Comparison of ENCODE assay signal across 9 mouse cellular contexts in the genomic region with DNA sequence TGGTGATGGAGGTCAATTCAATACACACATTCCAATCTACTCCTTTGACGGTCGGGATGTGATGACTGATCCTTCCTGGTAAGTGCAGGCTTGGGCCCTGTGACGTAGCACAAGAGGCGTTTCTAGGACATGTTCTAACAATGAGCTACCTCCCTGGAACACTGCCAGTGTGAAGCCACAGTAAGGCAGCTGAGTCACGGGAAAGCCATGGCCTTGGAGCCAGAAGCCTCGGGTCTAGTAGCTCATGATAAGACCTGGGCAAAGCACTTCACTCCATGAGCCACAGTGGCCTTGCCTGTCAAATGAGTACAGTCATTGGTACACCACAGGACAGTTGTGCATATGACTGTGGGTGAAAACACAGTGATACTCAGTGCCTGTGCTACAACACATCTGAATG. TPM values are rescaled to one million over a fixed set of nuclear protein-coding genes. Genes with fewer than 3 reads are reported as not detected.
DNase-seq lines count a peak whose midpoint lies in the region; ATAC-seq and TF ChIP-seq lines count a peak whose summit lies in the region.
"Had no signal": no experiment of that assay in that cellular context is flagged by ENCODE, and none has a peak within 500 bp of the region (broad histone marks: within the 10 kb centered on the region; RNA-seq: fewer than 3 reads in every experiment).

No protein-coding gene starts in this region.

- H3K79me2 ChIP-seq in MEL (ENCODE audit: control insufficient read depth, insufficient read depth, low read length, poor library complexity), result no peaks in the 10 kb centered on the region
- H3K79me2 ChIP-seq in myocyte (ENCODE audit: control insufficient read depth, insufficient read depth), result no peaks in the 10 kb centered on the region

- H3K4me2 ChIP-seq in heart, embryonic 15.5 days, result no peak overlapping the region
- H3K4me2 ChIP-seq in myocyte (ENCODE audit: low read depth), result peak overlapping the region; percentile 48

- H3K27me3 ChIP-seq in MEL (ENCODE audit: control insufficient read depth in 1 of 2, insufficient read depth in 2 of 2, low read length in 2 of 2) (no peaks in the 10 kb centered on the region), myocyte (ENCODE audit: control insufficient read depth, insufficient read depth, insufficient read length) (no peaks in the 10 kb centered on the region)
- H3K27me3 ChIP-seq in heart, embryonic 15.5 days, result no peaks in the 10 kb centered on the region
- H3K27me3 ChIP-seq in cerebellum, adult 2 months (ENCODE audit: control insufficient read depth, insufficient read depth, low read length), result no peaks in the 10 kb centered on the region; the same call in 1 of the 2 replicates

- WGBS in heart, embryonic 15.5 days, result 13% methylated on average over 6 of the region's 6 CpGs
- WGBS in cerebellum, adult 2 months, result 79% methylated on average over 6 of the region's 6 CpGs

- H3K36me3 ChIP-seq in MEL (ENCODE audit: control insufficient read depth in 1 of 2, insufficient read depth in 2 of 2, low read length in 2 of 2) (peaks cover 0 to 29% of the 10 kb centered on the region in 2 experiments; a peak in 2 of 4 replicates), myocyte (ENCODE audit: control insufficient read depth, insufficient read depth) (no peaks in the 10 kb centered on the region)
- no peaks in the 10 kb centered on the region for H3K36me3 ChIP-seq in heart, embryonic 15.5 days

- H3K9ac ChIP-seq in MEL (ENCODE audit: control insufficient read depth, low read depth, low read length, poor library complexity, severe bottlenecking), result peak overlapping the region; percentile 41
- no peak overlapping the region for H3K9ac ChIP-seq in heart, embryonic 15.5 days

- H3K27ac ChIP-seq in MEL (ENCODE audit: control insufficient read depth, low read depth, low read length), result peak overlapping the region; percentile 78
- H3K27ac ChIP-seq in heart, embryonic 15.5 days, result 0 out of 2 replicates have a peak overlapping the region, but pooled peaks have one; percentile 44
- H3K27ac ChIP-seq in cerebellum, adult 2 months (ENCODE audit: insufficient read depth, low read length), result no peak overlapping the region
- H3K27ac ChIP-seq: macrophage had no signal

- H3K9me3 ChIP-seq in MEL (replicated peaks; ENCODE audit: insufficient read depth, low read length), result no peaks in the 10 kb centered on the region
- no peaks in the 10 kb centered on the region for H3K9me3 ChIP-seq in heart, embryonic 15.5 days (replicated peaks)

- ATAC-seq in heart, embryonic 15.5 days (replicated peaks; ENCODE audit: insufficient number of reproducible peaks, insufficient read depth, low FRiP score, low read depth), result peak; percentile 63

- TF ChIP-seq POLR2A in MEL (IDR thresholded peaks at IDR 0.05; ENCODE audit: control insufficient read depth in 1 of 2, insufficient read depth in 1 of 2, low read depth in 1 of 2, low read length in 2 of 2, poor library complexity in 1 of 2) (no peak), myocyte (IDR thresholded peaks at IDR 0.05; ENCODE audit: insufficient read length, low read depth) (no peak)
- TF ChIP-seq POLR2A in cerebellum, adult 2 months (IDR thresholded peaks at IDR 0.05; ENCODE audit: borderline replicate concordance, insufficient read depth, low read length), result no peak

- peaks cover 24 to 45% of the 10 kb centered on the region in 2 experiments for H3K4me1 ChIP-seq in MEL (ENCODE audit: control insufficient read depth in 1 of 2, insufficient read depth in 2 of 2, low read length in 2 of 2)
- peaks cover 29% of the 10 kb centered on the region for H3K4me1 ChIP-seq in heart, embryonic 15.5 days (replicated peaks)
- H3K4me1 ChIP-seq in cerebellum, adult 2 months (ENCODE audit: control insufficient read depth, insufficient read depth, low read length), result no peaks in the 10 kb centered on the region

- H3K4me3 ChIP-seq in MEL (ENCODE audit: control insufficient read depth in 1 of 2, insufficient read depth in 1 of 2, low read depth in 2 of 2, low read length in 2 of 2), result peak overlapping the region; percentile 18 to 20; a peak in 3 of 4 replicates
- H3K4me3 ChIP-seq in heart, embryonic 15.5 days, result no peak overlapping the region
- no peak overlapping the region for H3K4me3 ChIP-seq in myocyte
- no peak overlapping the region for H3K4me3 ChIP-seq in cerebellum, adult 2 months (replicated peaks; ENCODE audit: insufficient read depth, low read depth, low read length)

- TF ChIP-seq RAD21 in MEL (IDR thresholded peaks at IDR 0.05; ENCODE audit: low read depth, low read length), result no peak

- DNase-seq in MEL (ENCODE audit: low read depth, low spot score), result peak; percentile 95
- peak; percentile 96 to 98 for DNase-seq in adrenal gland, adult (ENCODE audit: inconsistent age in 2 of 2, low spot score in 1 of 2)
- DNase-seq in cerebellum, adult 8-10 months, result no peak
- DNase-seq in left cerebral cortex, adult 18-20 months (ENCODE audit: low spot score in 2 of 2), result no peak
- DNase-seq in B cell, adult 2 months, result no peak
- DNase-seq in cerebellum, adult 2 months, result no peak

- no peak overlapping the region for H3ac ChIP-seq in myocyte (ENCODE audit: control insufficient read depth, insufficient read length)

- no peak for TF ChIP-seq CTCF in MEL (IDR thresholded peaks at IDR 0.05 in 2 of 3, conservative IDR thresholded peaks at IDR 0.05 in 1 of 3; ENCODE audit: control insufficient read depth in 1 of 3, insufficient read depth in 1 of 3, low read depth in 2 of 3, low read length in 3 of 3, poor library complexity in 1 of 3, severe bottlenecking in 1 of 3)
- no peak for TF ChIP-seq CTCF in cerebellum, adult 2 months (IDR thresholded peaks at IDR 0.05; ENCODE audit: borderline replicate concordance, insufficient read depth, low read depth, low read length)

- TF ChIP-seq EP300 in MEL (IDR thresholded peaks at IDR 0.05; ENCODE audit: low read depth in 1 of 2, low read length in 2 of 2), result peak; percentile 57 to 61

TF ChIP-seq in MEL, 35 proteins besides CTCF, POLR2A, EP300 and RAD21 (continues in another document):
- TF ChIP-seq RCOR1 (IDR thresholded peaks at IDR 0.05; ENCODE audit: low read depth, low read length) (peak; percentile 51; the same call in 1 of the 2 replicates), GATA1 (IDR thresholded peaks at IDR 0.05; ENCODE audit: low read depth, low read length) (0 out of 2 replicates have a peak, but pooled peaks have one; percentile 38), MAZ (IDR thresholded peaks at IDR 0.05; ENCODE audit: low read depth, low read length) (0 out of 2 replicates have a peak, but pooled peaks have one; percentile 30), BHLHE40 (IDR thresholded peaks at IDR 0.05; ENCODE audit: borderline replicate concordance, low read depth, low read length) (peak; percentile 71; the same call in 1 of the 2 replicates), TCF12 (IDR thresholded peaks at IDR 0.05; ENCODE audit: low read depth, low read length) (0 out of 2 replicates have a peak, but pooled peaks have one; percentile 17), ZNF384 (IDR thresholded peaks at IDR 0.05; ENCODE audit: low read depth, low read length) (no peak), JUND (IDR thresholded peaks at IDR 0.05; ENCODE audit: low read depth, low read length) (no peak), TBP (IDR thresholded peaks at IDR 0.05; ENCODE audit: low read depth, low read length) (peak; percentile 40; the same call in 1 of the 2 replicates), SIN3A (IDR thresholded peaks at IDR 0.05; ENCODE audit: low read length) (peak; percentile 67), MXI1 (IDR thresholded peaks at IDR 0.05; ENCODE audit: low read depth, low read length) (peak; percentile 56), MAX (IDR thresholded peaks at IDR 0.05; ENCODE audit: low read length) (peak; percentile 43; the same call in 1 of the 2 replicates), MAFK (IDR thresholded peaks at IDR 0.05; ENCODE audit: borderline replicate concordance, low read depth, low read length) (peak; percentile 21; the same call in 1 of the 2 replicates), ETS1 (IDR thresholded peaks at IDR 0.05; ENCODE audit: low read depth, low read length) (peak; percentile 93), TAL1 (IDR thresholded peaks at IDR 0.05; ENCODE audit: low read length) (peak; percentile 36; the same call in 1 of the 2 replicates)

TF ChIP-seq in myocyte, 11 proteins besides CTCF, POLR2A, EP300 and RAD21:
- TF ChIP-seq MYOG (IDR thresholded peaks at IDR 0.05; ENCODE audit: control insufficient read depth in 1 of 3, insufficient read depth in 1 of 3, insufficient read length in 2 of 3, low read depth in 2 of 3) (peak in 1 of 3 experiments; percentile 18), REST (IDR thresholded peaks at IDR 0.05; ENCODE audit: insufficient read depth, insufficient read length) (no peak), MYOD1 (IDR thresholded peaks at IDR 0.05; ENCODE audit: control insufficient read depth in 1 of 3, insufficient read length in 2 of 3, low read depth in 2 of 3) (peak in 1 of 3 experiments; percentile 1), TCF12 (IDR thresholded peaks at IDR 0.05; ENCODE audit: insufficient read depth, poor library complexity, severe bottlenecking) (no peak)

RNA-seq across cellular contexts. Expression of gene Tgfbr1, which starts 42.2 kb away (rescaled TPM):
- total RNA-seq in MEL (2012; rRNA removed), result 4.5 and 4.7 TPM in 2 replicates
- polyA plus RNA-seq in MEL (2012; ENCODE audit: insufficient read depth in 1 of 2, insufficient read length in 2 of 2, low read depth in 1 of 2, low replicate concordance in 2 of 2, missing spikeins in 1 of 2) (1 to 10 TPM in 1 of 2 experiments, not detected in 1; 4.3 TPM), myocyte (2012; fragmentation: generic; extraction: Trizol) (2.7 TPM)
- 18.9 and 23.5 TPM in 2 replicates for polyA plus RNA-seq in heart, embryonic 15.5 days (2015; fragmentation: Nextera tagmentation; extraction: Ambion mirVana)
- 10 to 100 TPM; 17.5 to 18.1 TPM for total RNA-seq in left cerebral cortex, adult 18-20 months (2021)
- 6.2 and 6.3 TPM in 2 replicates for polyA plus RNA-seq in cerebellum, adult 2 months (2012; rRNA removed)

Comparison
In these comparisons a context has a peak if more than half of its experiments do, and no peak if none do; other contexts are left out.
1. DNase-seq: peak in MEL (single experiment) and adrenal gland, adult (2 of 2); none in cerebellum, adult 8-10 months (single experiment), left cerebral cortex, adult 18-20 months (0 of 2), B cell, adult 2 months (0 of 2) and cerebellum, adult 2 months (0 of 2).
2. H3K4me3 ChIP-seq: peak in MEL (2 of 2); none in heart, embryonic 15.5 days (single experiment), myocyte (single experiment) and cerebellum, adult 2 months (single experiment).